Mouse (Mus musculus) kidney, embryonic 16.5 days (tissue): ENCODE measurements around the gene Hist1h1d. TPM values are rescaled to one million over a fixed set of nuclear protein-coding genes. Genes with fewer than 3 reads are reported as not detected.
"Not testable (repeated sequence)": the region's sequence is repeated elsewhere in the genome, so short reads cannot be mapped to it uniquely, and the experiment has no call there.

Experiments
- ATAC-seq: fragments of 200-750 bp; cut with Nextera tagmentation; 2 replicates; pipeline ENCODE4 v1.8.0; 2017; ENCODE audit warnings: moderate TSS enrichment; ENCODE audit not compliant: low FRiP score, low TSS enrichment
- H3K27ac ChIP-seq: fragments of 300-500 bp; sonication (generic); 2 replicates; pipeline ENCODE4 v1.5.1; 2014; ENCODE audit warnings: low read length
- H3K27me3 ChIP-seq: fragments of 300-500 bp; sonication (generic); 2 replicates; pipeline ENCODE4 v1.6.1; 2014; ENCODE audit warnings: low read length, control low read depth, mixed read lengths; ENCODE audit not compliant: insufficient read depth
- H3K36me3 ChIP-seq: fragments of 300-500 bp; sonication (generic); 2 replicates; pipeline ENCODE4 v1.6.1; 2014; ENCODE audit warnings: low read length, control low read depth, mixed read lengths; ENCODE audit not compliant: insufficient read depth
- H3K4me1 ChIP-seq: fragments of 300-500 bp; sonication (generic); 2 replicates; pipeline ENCODE4 v1.6.1; 2014; ENCODE audit warnings: low read length, control low read depth, mixed read lengths; ENCODE audit not compliant: insufficient read depth
- H3K4me2 ChIP-seq: fragments of 300-500 bp; sonication (generic); replicated peaks from 2 replicates; pipeline ENCODE4 v1.6.1; 2014; ENCODE audit warnings: low read depth, low read length
- H3K4me3 ChIP-seq: fragments of 300-500 bp; sonication (generic); 2 replicates; pipeline ENCODE4 v1.5.1; 2014; ENCODE audit warnings: mild to moderate bottlenecking, low read length
- H3K9ac ChIP-seq: fragments of 300-500 bp; sonication (generic); replicated peaks from 2 replicates; pipeline ENCODE4 v1.6.1; 2014; ENCODE audit warnings: low read length
- H3K9me3 ChIP-seq: fragments of 300-500 bp; sonication (generic); 2 replicates; pipeline ENCODE4 v1.6.1; 2016; ENCODE audit warnings: low read length, control low read depth
- WGBS: fragments of 180-500 bp; shearing (Covaris S2); extraction: QIAGEN DNeasy Blood & Tissue Kit; methylation state at CpG from one replicate; pipeline ENCODE4 v1.1.7; 2014; 5-methylcytosine and 5-hydroxymethylcytosine counted together
- polyA plus RNA-seq: library from polyadenylated mRNA; unstranded; fragments of >200 nt; fragmentation: Nextera tagmentation; extraction: Ambion mirVana; gene quantifications from 2 replicates; pipeline ENCODE4 v1.2.1, GENCODE M21; 2015

The Hist1h1d gene
- polyA plus RNA-seq, 1 experiment from 2014 or later, result 0.37 TPM

- ATAC-seq, H3K27me3 ChIP-seq, H3K36me3 ChIP-seq, H3K9me3 ChIP-seq: not testable (repeated sequence)
- peak overlapping the region; percentile 75 for H3K9ac ChIP-seq
- peak overlapping the region; percentile 78 for H3K4me2 ChIP-seq
- peaks cover 15% of the 10 kb centered on the region for H3K4me1 ChIP-seq
- peak overlapping the region; percentile 97 for H3K27ac ChIP-seq
- under 1% methylated on average over 8 of the region's 34 CpGs for WGBS
- H3K4me3 ChIP-seq, result peak overlapping the region; percentile 57
Observed at GRCm38 (mm10) chr13:23571504-23572217, 18.6 kb downstream of the Hist1h1d start.

- ATAC-seq, result no peak
- Histone ChIP-seq H3K4me2 (peak overlapping the region; percentile 78), H3K27ac (peak overlapping the region; percentile 97), H3K4me3 (peak overlapping the region; percentile 57), H3K36me3 (no peaks in the 10 kb centered on the region), H3K4me1 (peaks cover 22% of the 10 kb centered on the region), H3K9me3 (no peaks in the 10 kb centered on the region), H3K27me3 (no peaks in the 10 kb centered on the region), H3K9ac (peak overlapping the region; percentile 80)
- WGBS, result 18% methylated on average over 2 of the region's 2 CpGs
Observed at GRCm38 (mm10) chr13:23572218-23573033, 19.4 kb downstream of the Hist1h1d start.

GRCm38 (mm10) chr13:23573034-23573897, 20.2 kb downstream of the Hist1h1d start:
- H3K9me3 ChIP-seq, H3K27me3 ChIP-seq, ATAC-seq, H3K36me3 ChIP-seq: not testable (repeated sequence)
- H3K4me1 ChIP-seq, result peaks cover 22% of the 10 kb centered on the region
- peak overlapping the region; percentile 97 for H3K27ac ChIP-seq
- H3K4me2 ChIP-seq, result peak overlapping the region; percentile 78
- WGBS, result 5% methylated on average over 17 of the region's 20 CpGs
- peak overlapping the region; percentile 57 for H3K4me3 ChIP-seq
- peak overlapping the region; percentile 80 for H3K9ac ChIP-seq

- peaks cover 22% of the 10 kb centered on the region for H3K4me1 ChIP-seq
- H3K9ac ChIP-seq, result peak within 1 kb of the TSS; percentile 80
- peak within 1 kb of the TSS; percentile 78 for H3K4me2 ChIP-seq
- not testable (repeated sequence) for H3K9me3 ChIP-seq, H3K27me3 ChIP-seq, H3K36me3 ChIP-seq
- H3K4me3 ChIP-seq, result peak within 1 kb of the TSS; percentile 57
- peak within 1 kb of the TSS; percentile 97 for H3K27ac ChIP-seq
- peak; percentile 92 for ATAC-seq
- under 1% methylated on average over 23 of the region's 42 CpGs for WGBS
Observed at GRCm38 (mm10) chr13:23573898-23574524, 20.9 kb downstream of the Hist1h1d start, which contains the start of the genes Hist1h2bf and Hist1h2ad. Hist1h2bf (minus strand) TSS chr13:23574196. Hist1h2ad (plus strand) TSS chr13:23574381.

- 0 out of 2 replicates have a peak overlapping the region, but pooled peaks have one; percentile 53 for H3K9ac ChIP-seq
Observed at GRCm38 (mm10) chr13:23574546-23575170, 21.6 kb downstream of the Hist1h1d start.

GRCm38 (mm10) chr13:23575271-23575851, 22.3 kb downstream of the Hist1h1d start, which contains the start of gene Hist1h3d:
Hist1h3d (plus strand) TSS chr13:23575763.
- no peaks in the 10 kb centered on the region for H3K27me3 ChIP-seq

More at GRCm38 (mm10) chr13:23574546-23575170, 21.6 kb downstream of the Hist1h1d start:
- H3K4me1 ChIP-seq, result peaks cover 20% of the 10 kb centered on the region
- peak overlapping the region; percentile 51 for H3K4me2 ChIP-seq
- not testable (repeated sequence) for H3K9me3 ChIP-seq, ATAC-seq, H3K36me3 ChIP-seq, H3K27me3 ChIP-seq
- H3K27ac ChIP-seq, result peak overlapping the region; percentile 89
- under 1% methylated on average over 5 of the region's 39 CpGs for WGBS
- H3K4me3 ChIP-seq, result peak overlapping the region; percentile 57

GRCm38 (mm10) chr13:23575864-23576313, 22.8 kb downstream of the Hist1h1d start:
- not testable (repeated sequence) for ATAC-seq, H3K27me3 ChIP-seq, H3K9me3 ChIP-seq, H3K36me3 ChIP-seq
- H3K9ac ChIP-seq, result peak overlapping the region; percentile 79
- peaks cover 15% of the 10 kb centered on the region for H3K4me1 ChIP-seq
- WGBS, result under 1% methylated on average over 8 of the region's 40 CpGs
- H3K4me3 ChIP-seq, result peak overlapping the region; percentile 54
- H3K4me2 ChIP-seq, result peak overlapping the region; percentile 61
- peak overlapping the region; percentile 89 for H3K27ac ChIP-seq

More at GRCm38 (mm10) chr13:23575271-23575851, 22.3 kb downstream of the Hist1h1d start, which contains the start of gene Hist1h3d:
- H3K9ac ChIP-seq, result peak within 1 kb of the TSS; percentile 79
- H3K27ac ChIP-seq, result peak within 1 kb of the TSS; percentile 89
- H3K9me3 ChIP-seq, result no peaks in the 10 kb centered on the region
- peak; percentile 69 for ATAC-seq
- peak within 1 kb of the TSS; percentile 61 for H3K4me2 ChIP-seq
- H3K4me3 ChIP-seq, result peak within 1 kb of the TSS; percentile 54
- H3K36me3 ChIP-seq, result no peaks in the 10 kb centered on the region
- peaks cover 15% of the 10 kb centered on the region for H3K4me1 ChIP-seq
- WGBS, result under 1% methylated on average over 17 of the region's 18 CpGs

GRCm38 (mm10) chr13:23576351-23576881, 23.4 kb downstream of the Hist1h1d start:
- H3K4me1 ChIP-seq, result peaks cover 15% of the 10 kb centered on the region
- WGBS, result 7% methylated on average over 7 of the region's 7 CpGs
- ATAC-seq, result no peak
- H3K4me2 ChIP-seq, result peak overlapping the region; percentile 61
- H3K4me3 ChIP-seq, result peak overlapping the region; percentile 54
- H3K36me3 ChIP-seq, result no peaks in the 10 kb centered on the region
- H3K27me3 ChIP-seq, result no peaks in the 10 kb centered on the region
- H3K27ac ChIP-seq, result peak overlapping the region; percentile 89
- peak overlapping the region; percentile 79 for H3K9ac ChIP-seq
- H3K9me3 ChIP-seq, result no peaks in the 10 kb centered on the region
